Mouse (Mus musculus): ENCODE measurements around the gene Zfp961.
"Not testable (repeated sequence)": the region's sequence is repeated elsewhere in the genome, so short reads cannot be mapped to it uniquely, and the experiment has no call there.

Zfp961 gene

DNA sequence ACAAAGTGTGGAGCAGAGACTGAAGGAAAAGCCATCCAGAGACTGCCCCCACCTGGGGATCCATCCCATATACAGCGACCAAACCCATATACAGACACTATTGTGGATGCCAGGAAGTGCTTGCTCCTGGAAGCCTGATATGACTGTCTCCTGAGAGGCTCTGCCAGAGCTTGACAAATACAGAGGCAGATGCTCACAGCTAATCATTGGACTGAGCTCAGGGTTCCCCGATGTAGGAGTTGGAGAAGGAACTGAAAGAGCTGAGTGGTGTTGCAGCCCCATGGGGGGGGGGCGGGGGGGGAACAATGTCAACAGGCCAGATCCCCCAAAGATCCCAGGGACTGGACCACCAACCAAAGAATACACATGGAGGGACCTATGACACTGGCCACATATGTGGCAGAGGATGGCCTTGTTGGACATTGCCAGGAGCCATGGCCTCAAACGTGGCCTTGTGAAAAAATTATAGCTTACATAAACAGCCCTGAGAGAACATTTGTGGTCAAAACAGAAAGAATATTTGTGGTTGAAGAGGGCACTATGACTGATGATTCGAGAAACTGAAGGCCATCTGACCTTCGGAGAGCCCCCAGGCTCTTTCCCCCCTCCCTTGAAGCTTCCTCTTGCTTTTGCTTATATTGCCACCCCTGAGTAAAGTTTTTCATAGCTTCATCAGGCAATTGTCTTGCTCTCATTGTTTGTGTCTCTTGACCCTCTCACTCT is 62.8 kb downstream of the Zfp961 start:
- in situ Hi-C loops (cut with MboI, MseI), result loop anchor here (10.0 kb wide), 1 partner anchor 879 kb away; no protein-coding TSS in a partner anchor

DNA sequence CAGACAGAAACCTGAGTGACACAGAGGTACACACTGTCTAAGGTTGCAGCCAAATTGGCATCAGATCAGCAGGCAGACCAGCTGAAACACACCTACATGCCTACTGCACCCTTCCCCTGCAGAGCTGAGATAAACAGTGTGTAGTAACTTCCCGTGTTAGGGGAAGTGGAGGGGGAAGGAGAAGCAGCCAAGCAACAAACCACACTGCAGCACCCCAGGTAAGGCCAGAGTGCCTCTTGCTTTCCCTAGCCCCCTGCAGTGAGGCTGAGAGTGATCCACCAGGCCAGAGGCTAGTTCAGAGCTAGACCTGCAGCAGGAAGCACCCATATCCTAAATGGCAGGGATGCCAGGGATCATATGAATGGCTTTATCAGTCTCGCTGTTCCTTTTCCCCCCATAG is 66.5 kb downstream of the Zfp961 start:
- in situ Hi-C loops (cut with MboI, MseI), result loop anchor here (5.0 to 10.0 kb wide), 2 partner anchors 50 to 883 kb away; no protein-coding TSS in a partner anchor

DNA sequence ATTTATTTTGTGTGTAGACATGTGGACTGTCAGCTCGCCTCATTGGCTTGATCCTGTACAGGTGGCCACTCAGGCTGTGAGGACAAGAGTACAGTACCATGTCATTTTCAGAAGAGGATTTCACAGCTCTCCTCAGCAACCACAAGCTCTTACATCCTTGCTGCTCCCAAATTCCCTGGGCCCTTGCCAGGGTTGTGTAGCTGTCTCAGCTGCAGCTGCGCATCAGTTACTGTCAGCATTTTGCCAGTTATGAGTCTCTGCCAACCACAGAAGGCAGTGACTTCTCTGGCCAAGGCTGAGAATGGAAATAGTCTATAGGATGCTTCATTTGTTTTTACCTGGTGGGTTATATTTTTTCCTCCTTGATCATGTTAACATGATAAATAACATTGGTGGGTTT is 67.3 kb downstream of the Zfp961 start:
- in situ Hi-C loops (cut with MboI, MseI), result loop anchor here (5.0 to 10.0 kb wide), 2 partner anchors 49 to 883 kb away; no protein-coding TSS in a partner anchor

DNA sequence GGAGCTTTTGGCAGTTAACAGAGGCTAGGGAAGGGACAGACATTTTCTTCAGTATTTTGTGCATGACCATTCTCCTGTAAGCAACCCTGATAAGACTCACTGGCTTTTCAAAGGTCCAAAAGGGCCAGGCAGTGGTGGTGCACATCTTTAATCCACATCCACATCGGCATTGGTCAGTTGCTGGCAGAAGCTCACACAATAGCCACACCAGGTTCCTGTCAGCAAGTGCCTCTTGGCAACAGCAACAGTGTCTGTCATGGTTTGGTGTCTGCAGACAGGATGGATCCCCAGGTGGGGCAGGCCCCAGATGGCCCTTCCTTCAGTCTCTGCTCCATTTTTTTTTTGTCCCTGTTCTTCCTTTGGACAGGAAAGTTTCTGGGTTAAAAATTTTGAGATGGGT is 68.2 kb downstream of the Zfp961 start:
- in situ Hi-C loops (cut with MboI, MseI), result loop anchor here (5.0 to 10.0 kb wide), 2 partner anchors 48 to 884 kb away; no protein-coding TSS in a partner anchor

DNA sequence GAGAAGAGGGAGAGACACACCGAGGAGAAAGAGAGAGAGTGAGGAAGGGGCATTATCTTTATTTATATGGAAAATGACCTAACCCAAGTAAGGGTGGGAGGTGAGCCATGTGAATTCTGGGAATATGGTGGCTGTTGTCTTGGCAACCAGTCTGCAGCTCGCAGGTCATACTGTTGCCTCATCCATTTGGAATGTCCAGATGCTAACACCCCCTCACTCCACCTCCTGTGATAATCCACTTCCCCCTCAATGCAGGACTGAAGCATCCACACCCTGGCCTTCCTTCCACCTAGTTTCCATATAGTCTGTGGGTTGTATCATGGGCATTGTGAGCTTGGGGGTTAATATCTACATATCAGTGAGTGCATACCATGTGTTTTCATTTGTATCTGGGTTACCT is 69.0 kb downstream of the Zfp961 start:
- in situ Hi-C loops (cut with MboI, MseI), result loop anchor here (5.0 to 10.0 kb wide), 2 partner anchors 47 to 885 kb away; no protein-coding TSS in a partner anchor

DNA sequence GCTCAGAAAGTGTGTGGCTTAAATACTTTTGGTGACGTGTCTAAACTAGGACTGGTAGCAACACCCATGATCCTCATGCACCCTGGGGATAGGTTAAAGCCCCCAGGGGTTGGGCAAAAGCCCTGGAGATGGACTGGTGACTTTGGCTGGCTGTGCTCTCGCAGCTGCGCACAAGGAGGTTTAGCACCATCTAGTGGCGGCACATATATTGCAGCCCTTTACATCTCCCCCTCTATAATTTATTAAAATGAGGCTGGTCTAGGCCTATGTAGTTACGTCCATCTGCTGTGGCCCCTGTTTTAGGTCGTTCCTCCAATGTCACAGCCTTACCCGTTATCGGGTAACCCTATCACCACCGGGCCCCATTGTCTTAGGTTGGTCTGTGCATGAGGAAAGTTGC is 74.0 kb downstream of the Zfp961 start:
- in situ Hi-C loops (cut with MboI, MseI), result not testable (repeated sequence)

GRCm38 (mm10) chr8:72032926-72033325 is 82.1 kb downstream of the Zfp961 start:
- in situ Hi-C loops (cut with MboI, MseI), result not testable (repeated sequence)

DNA sequence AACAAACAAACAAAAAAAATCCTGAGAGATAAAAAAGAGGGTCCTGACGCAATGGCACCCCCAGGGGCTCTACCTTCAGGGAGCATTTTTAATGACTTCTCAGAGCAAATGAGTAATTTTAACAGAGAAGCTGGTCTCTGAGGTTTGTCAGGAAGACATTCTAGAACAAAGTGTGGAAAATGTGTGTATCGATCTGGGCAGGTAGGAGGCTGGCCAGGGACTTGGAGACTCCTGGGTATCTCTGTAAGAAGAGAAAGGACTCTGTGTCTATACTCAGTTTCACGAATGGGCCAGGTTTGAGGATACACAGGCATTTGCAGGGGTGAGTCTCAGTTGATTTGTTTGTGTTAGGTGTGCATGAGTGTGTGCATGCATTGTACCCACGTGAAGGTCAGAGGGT is 90.1 kb downstream of the Zfp961 start, which contains the start of gene Olfr372:
Gene Olfr372 (plus strand): TSS at position 301 of the 400 bp plus-strand sequence.
- in situ Hi-C loops (cut with MboI, MseI), result loop anchor here (10.0 kb wide), 1 partner anchor 1306 kb away; no protein-coding TSS in a partner anchor

- in situ Hi-C loops (cut with MboI, MseI), result loop anchor here (10.0 kb wide), 1 partner anchor 1308 kb away; no protein-coding TSS in a partner anchor
Observed at GRCm38 (mm10) chr8:72042493-72042892, 91.7 kb downstream of the Zfp961 start.
